In genomic region chr1:39417817-39418216, GRCm38 (mm10) we compare ENCODE assay signal across 8 mouse cellular contexts. TPM values are rescaled to one million over a fixed set of nuclear protein-coding genes. Genes with fewer than 3 reads are reported as not detected.
DNase-seq lines count a peak whose midpoint lies in the region; ATAC-seq and TF ChIP-seq lines count a peak whose summit lies in the region.

No protein-coding gene starts in this region.

- H3K36me3 ChIP-seq in kidney, postnatal 0 days (ENCODE audit: insufficient read depth, low read length), result no peaks in the 10 kb centered on the region
- H3K36me3 ChIP-seq in megakaryocyte, embryonic 14.5 days (replicated peaks; ENCODE audit: low read length), result peaks cover 32% of the 10 kb centered on the region

- no peak for TF ChIP-seq CTCF in kidney, postnatal 0 days (IDR thresholded peaks at IDR 0.05; ENCODE audit: low read depth)

- H3K9me3 ChIP-seq in kidney, postnatal 0 days (replicated peaks; ENCODE audit: low read length), result no peaks in the 10 kb centered on the region
- peaks cover 11% of the 10 kb centered on the region for H3K9me3 ChIP-seq in megakaryocyte, embryonic 14.5 days

- H3K27me3 ChIP-seq in kidney, postnatal 0 days (ENCODE audit: insufficient read depth, low read length), result no peaks in the 10 kb centered on the region
- H3K27me3 ChIP-seq in megakaryocyte, embryonic 14.5 days (replicated peaks), result peaks cover 12% of the 10 kb centered on the region

- WGBS in kidney, postnatal 0 days, result 29% methylated on average over 12 of the region's 12 CpGs

- H3K27ac ChIP-seq in kidney, postnatal 0 days, result 0 out of 2 replicates have a peak overlapping the region, but pooled peaks have one; percentile 13

- H3K4me2 ChIP-seq in kidney, postnatal 0 days (ENCODE audit: low read length), result no peak overlapping the region

- no peak overlapping the region for H3K4me3 ChIP-seq in kidney, postnatal 0 days (replicated peaks; ENCODE audit: low read depth, low read length)
- peak overlapping the region; percentile 30 for H3K4me3 ChIP-seq in megakaryocyte, embryonic 14.5 days (replicated peaks)

- no peak overlapping the region for H3K9ac ChIP-seq in kidney, postnatal 0 days (ENCODE audit: low read depth, low read length)

- H3K4me1 ChIP-seq in kidney, postnatal 0 days (replicated peaks; ENCODE audit: insufficient read depth, low read length), result peaks cover 7% of the 10 kb centered on the region; the same call in 1 of the 2 replicates
- H3K4me1 ChIP-seq in megakaryocyte, embryonic 14.5 days, result peaks cover 38% of the 10 kb centered on the region

- no peak for ATAC-seq in kidney, postnatal 0 days (replicated peaks; ENCODE audit: low FRiP score, low read depth)

- DNase-seq in heart, adult 11 months, result peak; percentile 97
- no peak for DNase-seq in heart, adult 8-10 months (ENCODE audit: low spot score)
- DNase-seq in adrenal gland, adult 18-20 months (ENCODE audit: low spot score in 2 of 2), result peak; percentile 32 to 58
- DNase-seq in heart, adult 9 months (ENCODE audit: low spot score in 2 of 2), result peak; percentile 21 to 39
- DNase-seq in kidney, postnatal 0 days (ENCODE audit: low spot score), result peak; percentile 24
- DNase-seq in thymus, postnatal 25 days, result peak; percentile 70
- no peak for DNase-seq in cerebellum, adult 8-10 months

RNA-seq across cellular contexts. Expression of gene Rpl31, which starts 50.2 kb away (rescaled TPM):
- 100 to 1,000 TPM; 470 to 601 (median 547) TPM for total RNA-seq in heart, adult 8-10 months (2022)
- total RNA-seq in adrenal gland, adult 18-20 months (2021), result 100 to 1,000 TPM; 767 to 781 TPM
- 566 and 696 TPM in 2 replicates for polyA plus RNA-seq in kidney, postnatal 0 days (2015; fragmentation: Nextera tagmentation; extraction: Ambion mirVana)
- polyA plus RNA-seq in megakaryocyte, embryonic 14.5 days (2012; ENCODE audit: insufficient read depth, low replicate concordance), result 83.8 and 232 TPM in 2 replicates

Comparison
In these comparisons a context has a peak if more than half of its experiments do, and no peak if none do; other contexts are left out.
1. DNase-seq: peak in heart, adult 11 months (single experiment), adrenal gland, adult 18-20 months (2 of 2), heart, adult 9 months (2 of 2), kidney, postnatal 0 days (single experiment) and thymus, postnatal 25 days (single experiment); none in heart, adult 8-10 months (single experiment) and cerebellum, adult 8-10 months (single experiment).